Mouse (Mus musculus) retina, postnatal 7 days (tissue): Measurements from ENCODE around the gene Znrf1.

Source experiments
- DNase-seq: peaks from one replicate; pipeline ENCODE4 v3.0.0-alpha.2; 2012; ENCODE audit warnings: low read depth, low spot score

Znrf1 gene

DNA sequence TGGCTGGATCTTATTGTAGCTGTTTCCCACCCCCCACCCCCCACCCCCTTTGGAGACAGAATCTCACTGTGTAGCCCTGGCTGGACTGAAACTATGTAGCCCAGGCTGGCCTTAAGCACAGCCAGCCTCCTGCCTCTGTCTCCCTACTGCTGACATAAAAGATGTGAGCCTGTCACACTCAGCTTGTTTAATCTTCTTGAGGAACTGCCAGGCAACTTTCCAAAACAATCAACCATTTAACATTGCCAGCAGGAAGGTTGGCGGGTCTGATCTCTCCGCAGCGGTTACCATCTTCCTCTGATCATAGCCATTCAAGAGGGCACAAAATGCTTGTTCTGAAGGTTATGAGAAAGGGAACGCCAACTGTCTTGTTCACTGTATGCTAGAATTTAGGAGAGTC, 2.4 kb upstream of the Znrf1 start:
- no peak for DNase-seq

DNA sequence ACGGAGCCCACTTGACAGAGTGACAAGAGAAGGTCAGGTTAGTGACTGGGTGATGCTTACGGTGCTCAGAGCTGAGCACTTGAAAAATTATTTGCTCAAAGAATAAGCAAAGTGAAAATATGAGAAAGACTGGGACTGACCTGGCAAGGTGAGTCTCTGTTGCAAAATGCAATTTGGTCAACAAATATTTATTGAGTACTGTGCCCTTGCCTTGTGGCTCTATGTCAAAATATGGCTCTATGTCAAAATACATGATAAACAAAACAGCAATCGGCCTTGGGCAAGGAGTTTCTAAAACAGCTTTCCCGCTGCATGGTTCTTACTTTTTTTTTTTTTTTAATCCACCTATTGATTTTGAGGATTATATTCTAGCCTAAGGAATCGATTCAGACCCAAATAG, 406 bp upstream of the Znrf1 start:
- no peak for DNase-seq

GRCm38 (mm10) chr8:111536978-111537764, 1.3 kb downstream of the Znrf1 start:
- DNase-seq, result no peak

GRCm38 (mm10) chr8:111537765-111538158, 1.9 kb downstream of the Znrf1 start:
- no peak for DNase-seq

DNA sequence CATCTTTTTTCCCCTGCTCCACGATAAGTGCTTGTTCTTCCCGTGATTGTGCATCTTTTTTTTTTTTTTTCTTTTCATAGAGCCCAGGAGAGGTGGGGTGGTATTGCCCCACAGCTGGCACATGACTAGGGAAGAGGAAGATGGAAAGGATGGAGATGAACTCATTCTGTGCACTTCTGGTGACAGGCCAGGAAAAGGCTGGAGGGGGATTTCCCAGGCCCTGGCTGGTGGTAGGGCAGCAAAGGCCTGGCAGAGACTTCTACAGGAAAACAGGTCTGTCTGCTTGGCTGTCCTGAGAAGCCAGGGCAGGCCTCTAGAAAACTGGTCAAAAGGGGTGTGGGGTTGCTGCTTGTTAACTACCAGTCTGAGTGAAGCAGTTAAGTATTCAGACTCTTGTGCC, 2.3 kb downstream of the Znrf1 start:
- no peak for DNase-seq

DNA sequence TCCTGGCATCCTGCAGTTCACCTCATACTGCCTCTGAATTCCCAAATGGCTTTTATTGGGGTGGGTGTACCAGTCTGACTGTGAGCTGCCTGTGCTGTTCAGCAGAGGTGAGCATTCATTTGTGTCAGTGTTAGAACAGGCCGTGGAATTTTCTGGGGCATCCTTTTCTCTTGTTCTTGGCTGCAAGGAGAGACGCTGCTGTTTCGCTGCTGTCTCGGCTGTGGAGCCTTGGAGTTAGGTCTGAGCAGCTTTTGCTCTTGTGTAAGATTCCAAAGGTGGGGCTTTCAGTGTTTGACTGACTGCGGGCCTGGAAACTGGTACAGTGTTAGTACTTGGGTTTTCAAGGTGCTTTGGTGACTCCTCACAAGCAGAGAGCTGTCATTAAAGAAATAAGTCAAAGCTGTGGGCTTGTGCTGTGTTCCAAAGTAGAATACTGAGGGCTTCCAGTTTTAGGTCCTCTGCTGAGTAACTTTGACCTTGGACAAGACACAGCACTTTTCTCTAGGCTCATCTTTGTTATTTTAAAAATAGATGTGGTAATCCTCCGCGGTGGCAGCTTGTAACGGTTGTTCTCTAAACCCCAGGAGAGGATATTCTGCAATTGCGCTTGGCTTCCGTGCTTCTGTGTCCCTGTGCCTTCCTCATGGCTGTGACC, 3.7 kb downstream of the Znrf1 start:
- DNase-seq, result no peak

DNA sequence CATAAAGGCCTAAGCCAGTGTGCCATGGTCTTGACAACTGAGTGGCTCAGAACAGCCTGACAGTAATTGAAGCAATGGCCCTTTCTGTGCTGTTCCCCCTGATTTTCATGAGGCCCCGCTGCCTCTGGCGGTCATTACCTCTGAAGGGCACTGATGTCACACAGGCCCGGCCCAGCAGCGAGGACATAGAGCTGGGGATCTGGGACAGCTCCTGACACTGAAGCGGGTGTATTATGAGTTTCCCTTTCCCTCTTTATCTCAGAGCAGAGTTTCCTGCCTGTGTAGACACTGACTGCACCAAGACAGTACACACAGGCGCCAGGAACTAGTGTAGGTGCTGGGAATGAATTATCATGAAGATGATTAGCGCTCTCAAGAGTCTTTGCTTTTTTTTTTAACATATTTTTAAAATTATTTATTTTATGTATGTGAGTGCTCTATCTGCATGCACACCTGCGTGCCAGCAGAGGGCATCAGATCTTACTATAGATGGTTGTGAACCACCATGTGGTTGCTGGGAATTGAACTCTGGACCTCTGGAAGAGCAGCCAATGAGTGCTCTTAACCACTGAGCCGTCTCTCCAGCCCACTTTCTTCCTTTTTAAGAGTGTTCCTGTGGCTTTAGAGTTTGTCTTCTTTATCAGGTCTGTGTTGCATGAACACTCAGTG, 7.9 kb downstream of the Znrf1 start:
- no peak for DNase-seq

- no peak for DNase-seq
Observed at GRCm38 (mm10) chr8:111545406-111546156, 9.7 kb downstream of the Znrf1 start.

DNA sequence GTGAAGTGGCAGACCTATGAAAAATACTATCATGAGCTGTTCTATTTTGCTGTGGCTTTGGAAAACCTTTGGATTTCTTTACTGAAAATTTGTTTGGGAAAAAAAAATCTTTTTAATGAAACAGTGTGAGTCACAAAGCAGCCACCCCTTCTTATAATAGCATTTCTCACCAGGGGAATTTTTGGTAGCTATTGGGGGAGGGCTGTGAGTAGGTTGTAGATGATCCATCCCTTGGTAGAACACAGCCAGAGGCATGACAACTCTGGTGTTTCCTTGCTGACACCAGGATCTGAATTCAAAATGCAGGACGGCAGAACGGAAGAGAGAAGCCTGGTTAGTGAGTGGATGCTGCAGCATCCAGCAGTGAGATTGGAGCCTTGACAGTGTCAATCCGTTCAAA, 11.2 kb downstream of the Znrf1 start:
- no peak for DNase-seq

DNA sequence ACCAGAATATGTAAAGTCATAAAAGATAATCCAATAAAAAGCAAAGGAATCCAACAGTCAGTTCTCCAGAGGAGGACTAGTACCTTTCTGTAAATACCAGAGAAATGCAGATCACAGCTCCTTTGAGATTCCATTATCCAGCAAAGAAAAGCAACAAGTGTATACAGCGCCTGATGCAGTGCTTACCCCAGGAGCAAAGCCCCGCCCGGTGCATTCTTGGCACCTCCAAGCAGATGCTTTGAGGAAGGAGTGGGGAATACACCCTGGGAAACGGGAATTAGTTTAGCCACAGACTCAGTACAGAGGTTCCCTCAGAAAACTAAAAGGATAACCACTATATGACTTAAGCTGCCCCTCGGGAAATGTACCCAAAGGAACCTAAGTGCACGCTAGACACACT, 12.3 kb downstream of the Znrf1 start:
- DNase-seq, result no peak

DNA sequence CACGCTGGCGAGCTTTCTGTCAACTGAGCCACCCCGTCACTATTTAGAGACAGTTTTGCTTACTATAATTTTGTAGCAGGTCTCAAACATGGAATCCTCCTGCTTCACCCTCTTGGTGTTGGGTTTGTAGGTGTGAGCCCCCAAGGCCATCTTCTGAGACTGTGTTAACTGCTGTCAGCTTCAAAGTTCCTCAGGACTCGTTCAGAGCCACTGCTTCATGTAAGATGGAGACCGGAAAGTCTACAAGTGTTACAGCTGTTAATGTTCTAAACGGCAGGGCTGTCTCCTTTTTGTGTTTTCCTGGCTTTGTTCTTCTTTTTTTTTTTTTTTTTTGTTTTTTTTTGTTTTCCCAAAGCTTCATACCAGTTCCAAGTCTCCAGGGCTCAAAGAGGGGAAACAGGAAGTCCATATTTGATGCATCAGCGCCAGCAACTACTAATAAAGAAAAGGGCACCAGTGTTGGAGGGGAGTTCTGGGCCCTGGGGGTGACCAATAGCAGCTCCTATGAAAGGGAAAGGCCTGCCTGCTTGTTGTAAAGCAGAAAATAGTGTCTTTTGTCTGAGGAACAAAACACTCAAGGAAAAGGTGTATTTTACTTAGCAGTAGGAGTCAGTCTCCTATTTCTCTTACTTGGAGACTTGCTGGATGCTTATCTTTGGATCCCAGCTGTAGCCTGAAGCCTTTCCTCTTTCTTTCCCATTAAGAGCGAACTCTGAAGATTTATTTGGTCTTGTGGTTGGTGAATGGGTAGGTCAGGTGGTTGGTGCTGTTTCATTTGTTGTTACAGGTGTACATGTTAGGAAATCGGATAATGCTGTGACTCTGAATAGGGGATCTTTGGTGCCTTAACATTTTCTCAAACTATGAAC, 14.3 kb downstream of the Znrf1 start:
- no peak for DNase-seq

GRCm38 (mm10) chr8:111551511-111552130, 15.7 kb downstream of the Znrf1 start:
- DNase-seq, result no peak

DNA sequence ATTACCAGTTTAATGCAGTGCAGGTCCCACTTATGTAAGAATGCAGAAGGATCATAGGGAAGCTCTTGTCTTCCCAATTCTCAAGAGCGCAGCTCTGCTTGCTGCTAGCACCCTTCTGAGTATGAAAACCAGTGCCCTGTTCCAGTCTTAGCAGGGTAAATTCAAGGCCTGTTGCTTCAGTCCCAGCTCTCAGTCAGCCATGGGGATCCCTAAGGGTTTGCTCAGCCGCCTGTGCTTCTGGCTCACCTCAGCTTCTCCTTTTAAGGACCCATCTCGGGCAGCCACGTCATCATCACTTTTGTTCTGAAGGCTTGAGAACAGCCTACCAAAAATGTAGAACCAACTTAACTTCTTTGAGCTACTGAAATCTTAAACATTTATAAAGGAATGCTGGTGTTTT, 25.9 kb downstream of the Znrf1 start:
- no peak for DNase-seq

GRCm38 (mm10) chr8:111562274-111562803, 26.4 kb downstream of the Znrf1 start:
- no peak for DNase-seq

DNA sequence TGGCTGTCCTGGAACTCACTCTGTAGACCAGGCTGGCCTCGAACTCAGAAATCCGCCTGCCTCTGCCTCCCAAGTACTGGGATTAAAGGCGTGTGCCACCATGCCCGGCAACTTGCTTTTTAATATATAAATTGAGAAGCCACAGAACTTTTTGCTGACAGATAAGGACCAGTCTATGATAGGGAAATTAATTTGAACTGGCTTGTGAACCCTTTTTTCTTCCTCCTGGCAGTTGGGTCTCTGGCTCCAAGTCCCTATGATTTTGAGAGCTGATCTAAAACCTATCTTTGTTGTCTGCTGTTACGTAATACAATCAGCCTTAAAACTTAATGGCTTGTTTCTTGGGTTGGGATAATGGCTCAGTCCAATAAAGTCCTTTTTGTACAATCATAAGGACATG, 27.2 kb downstream of the Znrf1 start:
- DNase-seq, result no peak

DNA sequence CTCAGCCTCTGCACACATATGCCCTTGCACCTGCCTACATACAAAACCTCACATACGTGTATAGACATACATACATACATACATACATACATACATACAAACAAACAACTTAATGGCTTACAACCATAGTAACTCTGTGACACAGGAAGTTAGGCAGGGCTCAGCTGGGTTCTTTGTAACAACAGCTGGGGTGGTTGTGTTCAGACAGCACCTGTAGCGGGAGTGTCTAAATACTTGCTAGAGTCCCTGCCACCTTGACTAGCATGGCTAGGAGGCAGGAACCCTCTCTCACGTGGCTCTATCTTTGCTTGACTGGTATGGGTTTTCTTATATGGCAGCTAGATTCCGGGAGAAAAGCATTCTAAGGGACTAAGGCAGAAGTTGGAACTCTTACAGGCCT, 27.8 kb downstream of the Znrf1 start:
- no peak for DNase-seq

DNA sequence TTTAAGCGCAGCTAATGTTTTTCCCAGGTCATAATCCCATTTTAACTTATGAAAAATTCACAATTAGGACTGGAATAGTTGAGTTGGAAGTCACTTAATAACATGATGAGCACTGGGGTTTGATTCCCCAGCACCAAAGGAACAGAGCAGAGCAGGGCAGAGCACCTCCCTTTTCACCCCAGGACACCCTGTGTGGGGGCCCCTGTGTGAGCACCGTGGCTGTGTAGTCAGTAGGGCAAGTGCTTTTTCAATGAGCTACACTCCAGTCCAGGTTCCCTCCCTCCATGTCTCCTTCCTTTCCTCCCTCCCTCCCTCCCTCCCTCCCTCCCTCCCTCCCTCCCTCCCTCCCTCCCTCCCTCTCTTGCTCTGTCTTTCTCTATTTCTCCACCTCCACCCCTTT, 28.2 kb downstream of the Znrf1 start:
- DNase-seq, result no peak

DNA sequence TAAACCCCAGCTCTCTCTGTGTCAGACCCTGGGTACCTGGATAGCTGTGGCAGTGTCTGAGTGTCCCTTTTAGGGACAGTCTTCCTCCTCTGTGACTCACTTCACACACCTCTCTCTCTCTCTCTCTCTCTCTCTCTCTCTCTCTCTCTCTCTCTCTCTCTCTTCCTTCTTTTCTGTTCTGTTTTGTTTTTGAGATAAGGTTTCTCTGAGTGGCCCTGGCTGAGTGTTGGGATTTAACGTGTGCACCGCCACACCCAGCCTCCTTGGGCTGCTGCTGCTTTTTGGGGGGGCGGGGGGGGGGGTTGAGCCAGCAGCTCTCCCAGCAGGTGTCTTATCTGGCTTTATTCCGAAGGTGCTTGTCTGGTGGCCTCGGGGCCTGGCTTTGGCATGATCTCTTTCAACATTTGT, 29.9 kb downstream of the Znrf1 start:
- no peak for DNase-seq

- no peak for DNase-seq
Observed at GRCm38 (mm10) chr8:111566326-111566725, 30.4 kb downstream of the Znrf1 start.

DNA sequence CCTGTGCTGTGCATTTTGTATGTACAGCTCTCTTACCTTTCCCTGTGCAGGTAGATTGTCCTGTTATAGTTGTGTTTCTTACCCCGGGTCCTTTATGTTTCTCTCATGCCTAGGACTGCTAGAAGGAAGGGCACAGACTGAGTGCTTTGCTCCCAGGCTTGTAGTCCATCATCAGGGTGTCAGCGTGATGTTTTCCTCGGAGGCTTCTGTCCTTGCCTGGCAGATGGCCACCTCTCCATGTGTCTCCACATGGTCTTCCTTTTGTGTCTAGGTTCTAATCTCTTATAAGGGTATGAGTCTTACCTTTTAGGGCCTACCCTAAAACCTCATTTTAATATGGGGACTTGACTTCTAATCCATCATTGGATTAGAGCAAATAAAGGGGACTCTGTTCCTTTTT, 31.7 kb downstream of the Znrf1 start:
- no peak for DNase-seq
